Mouse (Mus musculus) spleen, adult 2 months (tissue): ENCODE data around the gene Grip1.

ENCODE experiments used
- CTCF ChIP-seq: fragments of 200-500 bp; IDR thresholded peaks from 2 replicates; pipeline ENCODE4 v1.5.1; 2011; ENCODE audit warnings: mild to moderate bottlenecking, inconsistent platforms; ENCODE audit not compliant: insufficient read depth, insufficient read length, insufficient replicate concordance; ENCODE audit errors: extremely low read depth
- POLR2A ChIP-seq: fragments of 200-500 bp; IDR thresholded peaks from 2 replicates; pipeline ENCODE4 v1.6.1; 2011; ENCODE audit warnings: low read depth, low read length, inconsistent platforms

- no peak for TF ChIP-seq POLR2A
- TF ChIP-seq CTCF = no peak
These were observed 552.0 kb downstream of the Grip1 start for GRCm38 (mm10) chr10:120005581-120005980.
